Mouse (Mus musculus): ENCODE results near the gene Mrps11. TPM values are rescaled to one million over a fixed set of nuclear protein-coding genes. Genes with fewer than 3 reads are reported as not detected.

The Mrps11 gene
- polyA plus RNA-seq, 1 experiment from 2014 or later: 59.0 TPM

Other genes starting within 250 kb of the Mrps11 start
- 1.9 and 2.3 TPM in 2 replicates for gene Ntrk3, start 45.1 kb upstream of the Mrps11 start, polyA plus RNA-seq (2015; fragmentation: Nextera tagmentation; extraction: Ambion mirVana)
- gene Mrpl46, start 412 bp downstream of the Mrps11 start, polyA plus RNA-seq (2015; fragmentation: Nextera tagmentation; extraction: Ambion mirVana): 59.2 and 64.9 TPM in 2 replicates
- gene Det1, start 64.1 kb downstream of the Mrps11 start, polyA plus RNA-seq (2015; fragmentation: Nextera tagmentation; extraction: Ambion mirVana): 13.5 and 14.2 TPM in 2 replicates
- 31.4 and 34.8 TPM in 2 replicates for gene Aen, start 112.7 kb downstream of the Mrps11 start, polyA plus RNA-seq (2015; fragmentation: Nextera tagmentation; extraction: Ambion mirVana)
- 15.4 and 22.5 TPM in 2 replicates for gene Isg20, start 130.3 kb downstream of the Mrps11 start, polyA plus RNA-seq (2015; fragmentation: Nextera tagmentation; extraction: Ambion mirVana)